Mouse (Mus musculus): ENCODE measurements around the gene Alox8. TPM values are rescaled to one million over a fixed set of nuclear protein-coding genes. Genes with fewer than 3 reads are reported as not detected.

Gene Alox8
- polyA plus RNA-seq, 1 experiment from 2014 or later, result 0.10 TPM

Other genes with a start within 250 kb of the Alox8 start
- gene Arhgef15, start 240.4 kb downstream of the Alox8 start, polyA plus RNA-seq (2016; fragmentation: Nextera tagmentation; extraction: Ambion mirVana), result 6.7 and 6.8 TPM in 2 replicates
- 1.9 and 2.1 TPM in 2 replicates for gene Slc25a35, start 229.7 kb downstream of the Alox8 start, polyA plus RNA-seq (2016; fragmentation: Nextera tagmentation; extraction: Ambion mirVana)
- 90.7 and 97.5 TPM in 2 replicates for gene Rangrf, start 222.7 kb downstream of the Alox8 start, polyA plus RNA-seq (2016; fragmentation: Nextera tagmentation; extraction: Ambion mirVana)
- gene Pfas, start 189.4 kb downstream of the Alox8 start, polyA plus RNA-seq (2016; fragmentation: Nextera tagmentation; extraction: Ambion mirVana), result 70.5 and 72.8 TPM in 2 replicates
- gene Ctc1, start 181.9 kb downstream of the Alox8 start, polyA plus RNA-seq (2016; fragmentation: Nextera tagmentation; extraction: Ambion mirVana), result 79.6 and 86.1 TPM in 2 replicates
- 227 and 236 TPM in 2 replicates for gene Aurkb, start 152.2 kb downstream of the Alox8 start, polyA plus RNA-seq (2016; fragmentation: Nextera tagmentation; extraction: Ambion mirVana)
- gene Borcs6, start 138.1 kb downstream of the Alox8 start, polyA plus RNA-seq (2016; fragmentation: Nextera tagmentation; extraction: Ambion mirVana), result 3.8 and 4.1 TPM in 2 replicates
- gene Tmem107, start 127.0 kb downstream of the Alox8 start, polyA plus RNA-seq (2016; fragmentation: Nextera tagmentation; extraction: Ambion mirVana), result 60.8 and 61.0 TPM in 2 replicates
- 51.3 and 57.6 TPM in 2 replicates for gene Vamp2, start 109.4 kb downstream of the Alox8 start, polyA plus RNA-seq (2016; fragmentation: Nextera tagmentation; extraction: Ambion mirVana)
- 7.3 and 9.0 TPM in 2 replicates for gene Per1, start 102.6 kb downstream of the Alox8 start, polyA plus RNA-seq (2016; fragmentation: Nextera tagmentation; extraction: Ambion mirVana)
- 0.16 and 0.17 TPM in 2 replicates for gene Hes7, start 77.4 kb downstream of the Alox8 start, polyA plus RNA-seq (2016; fragmentation: Nextera tagmentation; extraction: Ambion mirVana)
- gene 9130213A22Rik, start 75.3 kb downstream of the Alox8 start, polyA plus RNA-seq (2016; fragmentation: Nextera tagmentation; extraction: Ambion mirVana), result 0.11 and 0.16 TPM in 2 replicates
- 0.26 and 0.28 TPM in 2 replicates for gene Aloxe3, start 71.9 kb downstream of the Alox8 start, polyA plus RNA-seq (2016; fragmentation: Nextera tagmentation; extraction: Ambion mirVana)
- gene Alox12b, start 40.9 kb downstream of the Alox8 start, polyA plus RNA-seq (2016; fragmentation: Nextera tagmentation; extraction: Ambion mirVana), result 0.05 TPM in 1 of 2 replicates, not detected in the other
- gene Gucy2e, start 39.2 kb upstream of the Alox8 start, polyA plus RNA-seq (2016; fragmentation: Nextera tagmentation; extraction: Ambion mirVana), result 0.04 and 0.06 TPM in 2 replicates
- gene Cntrob, start 125.9 kb upstream of the Alox8 start, polyA plus RNA-seq (2016; fragmentation: Nextera tagmentation; extraction: Ambion mirVana), result 37.7 and 44.2 TPM in 2 replicates
- 170 and 179 TPM in 2 replicates for gene Trappc1, start 126.1 kb upstream of the Alox8 start, polyA plus RNA-seq (2016; fragmentation: Nextera tagmentation; extraction: Ambion mirVana)
- 1.1 and 1.2 TPM in 2 replicates for gene Kcnab3, start 128.4 kb upstream of the Alox8 start, polyA plus RNA-seq (2016; fragmentation: Nextera tagmentation; extraction: Ambion mirVana)
- 17.0 and 19.7 TPM in 2 replicates for gene Rnf227, start 142.6 kb upstream of the Alox8 start, polyA plus RNA-seq (2016; fragmentation: Nextera tagmentation; extraction: Ambion mirVana)
- gene Chd3, start 171.6 kb upstream of the Alox8 start, polyA plus RNA-seq (2016; fragmentation: Nextera tagmentation; extraction: Ambion mirVana), result 40.7 and 44.9 TPM in 2 replicates
- 131 and 136 TPM in 2 replicates for gene Naa38, start 197.6 kb upstream of the Alox8 start, polyA plus RNA-seq (2016; fragmentation: Nextera tagmentation; extraction: Ambion mirVana)
- 47.3 and 54.6 TPM in 2 replicates for gene Cyb5d1, start 197.8 kb upstream of the Alox8 start, polyA plus RNA-seq (2016; fragmentation: Nextera tagmentation; extraction: Ambion mirVana)
- 23.3 and 23.4 TPM in 2 replicates for gene Tmem88, start 200.4 kb upstream of the Alox8 start, polyA plus RNA-seq (2016; fragmentation: Nextera tagmentation; extraction: Ambion mirVana)
- gene Kdm6b, start 215.8 kb upstream of the Alox8 start, polyA plus RNA-seq (2016; fragmentation: Nextera tagmentation; extraction: Ambion mirVana), result 31.7 TPM in 2 replicates

All from forebrain, embryonic 10.5 days (tissue).